In genomic region chr7:101750268-101750667, GRCm38 (mm10) we compare ENCODE assay signal across 23 mouse cellular contexts.
A peak's percentile ranks its signal among the peaks of the same experiment; 100 is the strongest.
DNase-seq lines count a peak whose midpoint lies in the region; ATAC-seq lines count a peak whose summit lies in the region.
"Had no signal": no experiment of that assay in that cellular context is flagged by ENCODE, and none has a peak within 500 bp of the region (broad histone marks: within the 10 kb centered on the region; RNA-seq: fewer than 3 reads in every experiment).

No protein-coding gene starts in this region.

- H3K9me3 ChIP-seq in intestine, embryonic 16.5 days (ENCODE audit: control insufficient read depth, low read length) = no peaks in the 10 kb centered on the region
- H3K9me3 ChIP-seq in stomach, embryonic 15.5 days = no peaks in the 10 kb centered on the region
- H3K9me3 ChIP-seq in kidney, embryonic 14.5 days (ENCODE audit: control insufficient read depth, low read length) = no peaks in the 10 kb centered on the region
- H3K9me3 ChIP-seq: embryonic facial prominence, embryonic 13.5 days; forebrain, embryonic 12.5 days; hindbrain, embryonic 13.5 days had no signal

- H3K4me3 ChIP-seq in intestine, embryonic 16.5 days (ENCODE audit: low read length) = no peak overlapping the region
- no peak overlapping the region for H3K4me3 ChIP-seq in stomach, embryonic 15.5 days (replicated peaks)
- H3K4me3 ChIP-seq in kidney, embryonic 14.5 days (ENCODE audit: low read length) = no peak overlapping the region
- H3K4me3 ChIP-seq: embryonic facial prominence, embryonic 13.5 days; forebrain, embryonic 12.5 days; gastrocnemius, adult 2 months; hindbrain, embryonic 13.5 days had no signal

- 66% methylated on average over 2 of the region's 2 CpGs for WGBS in intestine, embryonic 16.5 days
- WGBS in stomach, embryonic 15.5 days = 78% methylated on average over 2 of the region's 2 CpGs
- 95% methylated on average over 2 of the region's 2 CpGs for WGBS in kidney, embryonic 14.5 days

- no peaks in the 10 kb centered on the region for H3K27me3 ChIP-seq in intestine, embryonic 16.5 days (replicated peaks; ENCODE audit: control insufficient read depth, insufficient read depth, low read length)
- no peaks in the 10 kb centered on the region for H3K27me3 ChIP-seq in stomach, embryonic 15.5 days (replicated peaks)
- H3K27me3 ChIP-seq in kidney, embryonic 14.5 days (ENCODE audit: control insufficient read depth, insufficient read depth, low read length) = no peaks in the 10 kb centered on the region
- H3K27me3 ChIP-seq: CH12.LX; embryonic facial prominence, embryonic 13.5 days; forebrain, embryonic 12.5 days; hindbrain, embryonic 13.5 days; Patski had no signal

- H3K4me2 ChIP-seq in intestine, embryonic 16.5 days (ENCODE audit: low read depth, low read length) = peak overlapping the region; percentile 3; the same call in 1 of the 2 replicates
- no peak overlapping the region for H3K4me2 ChIP-seq in stomach, embryonic 15.5 days
- no peak overlapping the region for H3K4me2 ChIP-seq in kidney, embryonic 14.5 days (replicated peaks; ENCODE audit: low read depth, low read length)
- H3K4me2 ChIP-seq: embryonic facial prominence, embryonic 13.5 days; forebrain, embryonic 12.5 days; hindbrain, embryonic 13.5 days had no signal

- peaks cover 4% of the 10 kb centered on the region; the same call in 1 of the 2 replicates for H3K4me1 ChIP-seq in intestine, embryonic 16.5 days (ENCODE audit: control insufficient read depth, insufficient read depth, low read length)
- H3K4me1 ChIP-seq in stomach, embryonic 15.5 days = no peaks in the 10 kb centered on the region
- peaks cover 5% of the 10 kb centered on the region; the same call in 1 of the 2 replicates for H3K4me1 ChIP-seq in kidney, embryonic 14.5 days (ENCODE audit: control insufficient read depth, insufficient read depth, low read length)
- H3K4me1 ChIP-seq: forebrain, embryonic 12.5 days had no signal

- H3K36me3 ChIP-seq in intestine, embryonic 16.5 days (ENCODE audit: control insufficient read depth, insufficient read depth, low read length) = no peaks in the 10 kb centered on the region
- no peaks in the 10 kb centered on the region for H3K36me3 ChIP-seq in stomach, embryonic 15.5 days
- H3K36me3 ChIP-seq in kidney, embryonic 14.5 days (ENCODE audit: control insufficient read depth, insufficient read depth, low read length) = peaks cover 4% of the 10 kb centered on the region; the same call in 1 of the 2 replicates

- DNase-seq in lung, adult 18-20 months = peak; percentile 12 to 13
- DNase-seq in lung, postnatal 4 days = no peak
- DNase-seq in lung, postnatal 14 days = peak; percentile 4
- no peak for DNase-seq in thymus, postnatal 14 days
- DNase-seq in retina, embryonic 14.5 days (ENCODE audit: low spot score) = no peak
- DNase-seq: adrenal gland, postnatal 14 days; cerebellum, adult 11-12 months; cerebellum, adult 9-10 months; cerebellum, postnatal 25 days; gastrocnemius, adult 2 months; gastrocnemius, postnatal 25 days; heart, adult 11 months; heart, postnatal 10 days had no signal

- H3K9ac ChIP-seq in intestine, embryonic 16.5 days (ENCODE audit: low read depth, low read length) = no peak overlapping the region
- H3K9ac ChIP-seq in stomach, embryonic 15.5 days = no peak overlapping the region
- H3K9ac ChIP-seq in kidney, embryonic 14.5 days (ENCODE audit: low read depth, low read length) = no peak overlapping the region
- H3K9ac ChIP-seq: embryonic facial prominence, embryonic 13.5 days; forebrain, embryonic 12.5 days; hindbrain, embryonic 13.5 days had no signal

- ATAC-seq in intestine, embryonic 16.5 days = peak; percentile 95
- peak; percentile 58 for ATAC-seq in stomach, embryonic 15.5 days (ENCODE audit: insufficient read depth, low FRiP score, low read depth)
- ATAC-seq in kidney, embryonic 14.5 days (ENCODE audit: low FRiP score, low TSS enrichment) = no peak
- ATAC-seq: activated CD4-positive, CD25-positive, alpha-beta regulatory T cell, adult 4 months; forebrain, embryonic 16.5 days; Patski had no signal

- H3K27ac ChIP-seq in intestine, embryonic 16.5 days (ENCODE audit: low read length) = peak overlapping the region; percentile 76
- H3K27ac ChIP-seq in stomach, embryonic 15.5 days = no peak overlapping the region
- H3K27ac ChIP-seq in kidney, embryonic 14.5 days (ENCODE audit: low read depth, low read length) = no peak overlapping the region
- H3K27ac ChIP-seq: embryonic facial prominence, embryonic 13.5 days; forebrain, embryonic 12.5 days; gastrocnemius, adult 2 months; hindbrain, embryonic 13.5 days had no signal

Comparison
In these comparisons a context has a peak if more than half of its experiments do, and no peak if none do; other contexts are left out.
1. DNase-seq: peak in lung, adult 18-20 months (2 of 2) and lung, postnatal 14 days (single experiment); none in lung, postnatal 4 days (0 of 2), thymus, postnatal 14 days (single experiment) and retina, embryonic 14.5 days (single experiment).